Mouse (Mus musculus) right cerebral cortex, adult 18-20 months (tissue): Measurements from ENCODE around the gene Sap18.
A peak's percentile ranks its signal among the peaks of the same experiment; 100 is the strongest.
"Not testable (repeated sequence)": the region's sequence is repeated elsewhere in the genome, so short reads cannot be mapped to it uniquely, and the experiment has no call there.

Source experiments
- DNase-seq: peaks from one replicate; pipeline ENCODE4 v3.0.0; 2022; ENCODE audit warnings: mixed read lengths

The Sap18 gene

GRCm38 (mm10) chr14:57797991-57798931 lies at the start of gene Sap18:
TSS of gene Sap18 (plus strand) at chr14:57798180.
- DNase-seq = peak; percentile 98

- no peak for DNase-seq
These were observed 48.5 kb upstream of the Sap18 start for GRCm38 (mm10) chr14:57749501-57749900.

DNA sequence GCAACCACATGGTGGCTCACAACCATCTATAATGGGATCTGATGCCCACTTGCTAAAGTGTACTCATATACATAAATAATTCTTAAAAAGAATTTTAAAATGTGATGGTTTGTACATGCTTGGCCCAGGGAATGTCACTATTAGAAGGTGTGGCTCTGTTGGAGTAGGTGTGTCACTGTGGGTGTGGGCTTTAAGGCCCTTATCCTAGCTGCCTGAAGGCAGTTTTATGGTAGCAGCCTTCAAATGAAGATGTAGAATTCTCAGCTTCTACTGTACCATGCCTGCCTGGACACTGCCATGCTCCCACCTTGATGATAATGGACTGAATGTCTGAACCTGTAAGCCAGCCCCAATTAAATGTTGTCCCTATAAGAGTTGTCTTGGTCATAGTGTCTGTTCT lies 47.0 kb upstream of the Sap18 start:
- not testable (repeated sequence) for DNase-seq

GRCm38 (mm10) chr14:57753351-57753992 lies 44.5 kb upstream of the Sap18 start:
- no peak for DNase-seq

- no peak for DNase-seq
These were observed 42.3 kb upstream of the Sap18 start for GRCm38 (mm10) chr14:57755661-57756060.

GRCm38 (mm10) chr14:57756094-57756493 lies 41.9 kb upstream of the Sap18 start:
- DNase-seq = no peak

DNA sequence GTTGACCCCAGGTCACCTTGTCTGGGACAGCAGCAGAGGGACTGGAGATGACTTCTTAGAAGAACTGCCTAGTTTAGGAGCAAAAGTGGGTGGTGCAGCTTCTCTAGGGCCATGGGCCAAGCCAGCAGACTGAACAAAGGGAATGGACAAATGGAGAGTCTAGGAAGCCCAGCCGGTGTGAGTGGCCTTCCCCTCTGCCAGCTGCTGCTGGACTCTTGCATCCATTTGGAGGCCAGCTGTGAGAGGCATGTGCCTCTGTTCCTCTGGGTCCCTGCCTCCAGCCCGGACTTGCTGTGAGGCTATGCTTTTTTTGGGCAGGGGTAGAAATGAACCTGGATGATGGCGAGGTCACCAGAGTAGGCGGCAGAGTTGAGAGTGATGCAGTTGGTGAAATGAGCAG lies 39.7 kb upstream of the Sap18 start, which contains the start of gene Lats2:
Gene Lats2 (minus strand): TSS at position 152 of the 400 bp plus-strand sequence.
- DNase-seq = no peak

DNA sequence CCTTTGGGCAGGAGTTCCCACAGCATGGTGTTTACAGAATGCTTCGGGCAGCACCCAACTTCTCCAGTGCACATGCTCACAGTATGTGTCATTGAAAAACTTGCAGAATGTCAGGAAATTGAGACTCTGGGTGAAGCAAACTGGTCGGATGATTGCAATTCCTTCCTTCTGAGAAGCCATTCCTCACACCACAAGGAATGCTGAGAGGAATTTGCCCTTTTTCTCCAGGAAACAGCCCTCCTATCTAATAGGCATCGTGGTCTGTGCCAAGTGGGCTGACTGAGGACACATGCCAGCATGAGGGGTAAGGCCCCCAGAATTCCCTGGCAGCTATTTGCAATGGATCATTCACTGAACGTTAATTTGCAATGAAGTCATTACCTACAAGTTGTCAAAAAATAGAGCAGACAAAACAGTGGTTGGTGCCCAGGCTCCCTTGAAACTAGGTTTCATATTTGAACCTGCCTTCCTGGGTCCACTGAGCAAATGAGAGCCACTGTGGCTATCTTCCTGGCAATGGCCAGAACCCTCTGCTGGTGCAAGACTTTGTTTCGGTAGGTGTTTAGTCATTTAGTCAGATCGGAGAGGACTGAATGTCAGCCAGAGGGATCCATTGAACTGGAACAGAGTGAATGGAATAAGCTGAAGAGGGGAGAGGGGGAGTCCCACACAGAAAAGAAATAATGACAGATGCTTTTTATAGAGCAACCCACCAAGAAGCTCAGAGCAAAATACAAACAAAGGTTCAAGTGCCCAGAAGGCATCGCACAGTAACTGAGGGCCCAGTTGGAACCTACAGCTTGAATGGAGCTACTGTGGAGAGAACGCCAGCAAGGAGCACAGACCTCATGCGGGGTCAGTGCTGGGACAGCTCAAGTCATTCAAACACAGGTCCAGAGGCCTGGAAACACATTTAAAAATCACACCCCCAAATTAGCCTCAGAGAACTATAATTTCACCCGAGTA lies 37.2 kb upstream of the Sap18 start:
- DNase-seq = no peak

GRCm38 (mm10) chr14:57769102-57769501 lies 28.9 kb upstream of the Sap18 start:
- no peak for DNase-seq

- DNase-seq = no peak
These were observed 25.7 kb upstream of the Sap18 start for GRCm38 (mm10) chr14:57772157-57772815.

DNA sequence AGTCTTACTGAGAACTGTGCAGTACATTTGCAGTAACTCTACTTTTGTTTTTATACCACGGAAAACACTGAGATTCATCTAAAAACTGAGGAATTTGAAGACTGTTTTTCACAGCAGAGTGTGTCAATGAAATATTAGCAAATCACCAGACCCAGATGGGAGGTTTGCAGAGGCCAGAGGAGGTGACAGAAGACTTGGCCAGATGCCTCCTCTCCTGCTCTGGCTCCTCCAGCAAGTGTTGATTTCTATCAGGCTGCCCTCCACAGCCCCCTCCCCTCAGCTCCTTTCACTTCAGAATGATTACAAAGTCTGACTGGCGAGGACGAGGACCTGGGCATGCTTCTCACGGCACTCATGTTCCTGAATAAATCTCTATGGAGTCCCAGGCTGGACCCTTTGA lies 10.6 kb upstream of the Sap18 start:
- no peak for DNase-seq

GRCm38 (mm10) chr14:57789311-57789710 lies 8.7 kb upstream of the Sap18 start:
- DNase-seq = no peak

GRCm38 (mm10) chr14:57789759-57790158 lies 8.2 kb upstream of the Sap18 start:
- DNase-seq = no peak

DNA sequence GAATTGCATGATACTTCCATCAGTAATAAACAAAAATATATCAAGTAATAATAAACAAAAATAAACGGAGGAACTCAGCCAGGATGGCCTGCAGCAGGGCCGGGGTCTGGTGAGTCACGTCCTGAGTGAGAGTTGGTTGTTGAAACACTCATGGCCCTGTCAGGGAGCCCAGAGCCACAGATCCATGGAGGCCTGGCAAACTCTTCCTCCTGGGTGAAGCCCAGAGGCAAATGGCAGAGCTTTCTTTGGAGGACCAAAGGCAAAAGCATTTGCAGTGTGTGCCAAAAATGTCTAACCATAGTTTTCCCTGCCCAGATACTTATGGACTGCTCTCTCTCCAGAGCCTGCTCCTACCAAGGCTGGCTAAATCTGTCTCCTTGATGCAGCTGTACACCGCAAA lies 6.8 kb upstream of the Sap18 start:
- DNase-seq = no peak

DNA sequence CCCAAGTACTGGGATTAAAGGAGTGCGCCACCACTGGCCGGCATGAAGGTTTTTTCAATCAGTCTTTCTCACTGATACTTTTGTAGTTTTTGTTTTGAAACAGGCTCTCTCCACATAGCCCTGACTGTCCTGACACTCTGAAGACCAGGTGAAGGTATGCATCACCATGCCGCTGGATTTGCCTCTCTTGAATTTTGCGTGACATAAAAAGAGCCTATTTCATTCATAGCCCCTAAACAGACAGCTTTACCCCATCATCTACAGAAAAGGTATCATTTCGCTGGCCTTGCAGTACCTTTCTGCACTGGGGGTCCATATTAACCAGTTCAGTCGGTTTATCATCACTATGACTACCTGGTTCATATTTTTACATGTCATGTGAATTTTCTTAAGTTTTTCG lies 429 bp upstream of the Sap18 start:
- DNase-seq = no peak

GRCm38 (mm10) chr14:57803731-57804130 lies 5.8 kb downstream of the Sap18 start:
- DNase-seq = no peak

DNA sequence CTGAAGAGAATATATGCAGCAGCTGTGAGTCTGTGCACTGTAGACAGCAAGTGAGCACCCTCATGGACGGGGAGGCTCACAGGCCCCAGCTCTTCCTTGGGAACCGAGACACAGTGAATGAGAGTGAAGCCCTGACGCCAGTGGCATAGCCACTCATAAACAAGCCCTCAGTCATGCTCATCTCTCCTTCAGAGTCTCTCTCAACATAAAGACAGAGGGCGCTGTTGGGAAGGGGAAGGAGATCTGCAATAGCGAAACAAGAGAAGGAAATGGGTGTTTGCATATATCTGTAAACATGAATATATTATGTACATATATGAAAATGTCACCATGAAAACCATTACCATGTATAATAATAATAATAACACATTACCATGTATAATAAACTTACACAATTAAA lies 10.6 kb downstream of the Sap18 start:
- no peak for DNase-seq

DNA sequence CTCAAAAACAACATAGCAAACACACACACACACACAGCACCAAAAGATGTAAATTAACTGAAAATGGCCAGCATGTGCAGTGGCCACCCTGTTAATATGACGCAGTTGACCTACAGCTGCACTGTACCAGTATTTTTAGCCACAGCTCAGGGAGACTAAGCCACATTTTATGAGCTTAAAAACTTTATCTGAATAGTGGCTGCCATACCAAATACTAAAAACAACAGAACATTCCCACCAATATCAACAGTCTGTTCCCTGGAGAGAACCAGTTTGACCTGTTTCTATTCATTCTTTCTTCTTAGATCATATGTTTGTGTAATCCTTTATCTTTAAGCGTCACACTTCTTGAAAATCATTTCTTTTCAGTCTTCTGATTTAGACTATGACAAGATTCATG lies 12.9 kb downstream of the Sap18 start:
- DNase-seq = no peak

- peak; percentile 31 for DNase-seq
These were observed 13.9 kb downstream of the Sap18 start for GRCm38 (mm10) chr14:57811844-57812243.

DNA sequence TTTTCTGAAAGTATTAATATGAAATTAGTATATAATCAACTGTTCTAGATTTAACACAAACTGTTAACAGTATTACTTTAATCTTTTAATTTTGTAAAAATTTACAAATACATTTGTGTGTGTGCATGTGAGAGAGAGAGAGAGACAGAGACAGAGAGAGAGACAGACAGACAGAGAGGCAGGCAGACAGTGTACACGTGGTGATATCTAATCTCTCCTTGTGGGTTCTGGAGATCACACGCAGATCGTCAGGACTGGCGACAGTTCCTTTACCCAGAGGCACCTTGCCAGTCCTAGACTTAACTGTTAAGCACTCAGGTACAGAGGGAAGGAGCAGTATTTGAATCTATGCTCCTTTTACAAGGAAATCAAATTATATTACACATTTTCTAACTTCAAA lies 22.9 kb downstream of the Sap18 start:
- DNase-seq = no peak

DNA sequence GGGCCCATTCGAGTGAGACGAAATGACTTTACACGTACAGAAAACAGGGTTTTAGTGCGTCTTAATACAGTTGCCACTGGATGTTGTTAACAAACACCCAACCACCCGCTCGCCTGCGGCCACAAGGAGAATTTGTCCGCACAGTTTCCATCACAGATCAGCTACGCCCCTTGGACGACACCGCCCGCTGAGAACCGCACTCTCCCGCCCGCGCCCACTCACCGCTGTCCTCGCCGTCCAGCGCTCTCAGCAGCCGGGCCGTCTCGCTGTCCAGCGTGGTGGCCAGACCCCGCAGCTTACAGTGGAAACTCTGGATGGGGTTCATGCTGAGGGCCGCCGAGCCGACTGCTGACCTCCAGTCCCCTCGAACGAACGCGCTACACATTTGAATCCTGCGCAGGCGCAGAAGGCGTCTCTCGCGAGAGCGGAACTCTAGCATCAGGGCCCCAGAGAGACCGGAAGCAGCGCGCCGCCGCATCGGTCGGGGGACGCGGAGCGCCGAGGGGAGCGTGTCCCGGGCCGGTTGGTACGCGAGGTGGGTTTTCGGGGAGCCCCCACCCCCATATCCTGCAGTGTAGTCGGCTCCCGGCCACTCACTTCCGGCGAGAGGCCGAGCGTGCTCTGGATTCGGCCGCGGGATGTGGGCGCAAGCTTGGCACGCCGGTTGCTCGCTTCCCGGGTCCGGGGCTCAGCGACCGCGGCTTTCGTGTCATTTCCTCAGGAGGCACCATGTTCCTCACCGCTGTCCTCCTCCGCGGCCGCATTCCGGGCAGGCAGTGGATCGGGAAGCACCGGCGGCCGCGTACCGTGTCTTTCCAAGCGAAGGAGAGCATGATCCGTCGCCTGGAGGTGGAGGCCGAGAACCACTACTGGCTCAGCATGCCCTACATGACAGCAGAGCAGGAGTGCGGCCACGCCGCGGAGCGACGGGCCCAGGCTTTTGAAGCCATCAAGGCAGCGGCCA lies 28.1 kb downstream of the Sap18 start, which contains the start of the genes Ska3 and Mrpl57:
Gene Ska3 (minus strand): TSS at position 398 of the 964 bp plus-strand sequence.
Gene Mrpl57 (plus strand): TSS at position 447 of the 964 bp plus-strand sequence.
- DNase-seq = peak; percentile 91
